Mouse (Mus musculus) limb, embryonic 13.5 days (tissue): ENCODE data around the gene Fbxl13. TPM values are rescaled to one million over a fixed set of nuclear protein-coding genes. Genes with fewer than 3 reads are reported as not detected.

Experiments
- ATAC-seq: fragments of 200-750 bp; cut with Nextera tagmentation; 2 replicates; pipeline ENCODE4 v1.8.0; 2017; ENCODE audit warnings: low read depth, moderate number of reproducible peaks, moderate TSS enrichment; ENCODE audit not compliant: low FRiP score
- H3K27ac ChIP-seq: fragments of 300-500 bp; sonication (generic); 2 replicates; pipeline ENCODE4 v1.5.1; 2015; ENCODE audit warnings: inconsistent platforms, mild to moderate bottlenecking, moderate library complexity
- H3K27me3 ChIP-seq: fragments of 300-500 bp; sonication (generic); 2 replicates; pipeline ENCODE4 v1.6.1; 2015; ENCODE audit warnings: mild to moderate bottlenecking, inconsistent platforms
- H3K36me3 ChIP-seq: fragments of 300-500 bp; sonication (generic); 2 replicates; pipeline ENCODE4 v1.6.1; 2015; ENCODE audit warnings: inconsistent platforms, mild to moderate bottlenecking, moderate library complexity
- H3K4me1 ChIP-seq: fragments of 300-500 bp; sonication (generic); 2 replicates; pipeline ENCODE4 v1.6.1; 2015; ENCODE audit warnings: inconsistent platforms
- H3K4me2 ChIP-seq: fragments of 300-500 bp; sonication (generic); replicated peaks from 2 replicates; pipeline ENCODE4 v1.6.1; 2015; ENCODE audit warnings: inconsistent platforms, mild to moderate bottlenecking, moderate library complexity
- H3K4me3 ChIP-seq: fragments of 300-500 bp; sonication (generic); 2 replicates; pipeline ENCODE4 v1.5.1; 2015; ENCODE audit warnings: moderate library complexity, mild to moderate bottlenecking, inconsistent platforms
- H3K9ac ChIP-seq: fragments of 300-500 bp; sonication (generic); 2 replicates; pipeline ENCODE4 v1.6.1; 2015; ENCODE audit warnings: mild to moderate bottlenecking, inconsistent platforms
- H3K9me3 ChIP-seq: fragments of 300-500 bp; sonication (generic); 2 replicates; pipeline ENCODE4 v1.6.1; 2016; ENCODE audit warnings: inconsistent platforms
- WGBS: fragments of 180-500 bp; shearing (Covaris S2); methylation state at CpG from one replicate; pipeline ENCODE4 v1.1.7; 2015; 5-methylcytosine and 5-hydroxymethylcytosine counted together
- polyA plus RNA-seq: library from polyadenylated mRNA; unstranded; fragments of >200 nt; fragmentation: Nextera tagmentation; extraction: Ambion mirVana; gene quantifications from 2 replicates; pipeline ENCODE4 v1.2.1, GENCODE M21; 2015

The Fbxl13 gene
- polyA plus RNA-seq, 1 experiment from 2014 or later, result 0.08 TPM

DNA sequence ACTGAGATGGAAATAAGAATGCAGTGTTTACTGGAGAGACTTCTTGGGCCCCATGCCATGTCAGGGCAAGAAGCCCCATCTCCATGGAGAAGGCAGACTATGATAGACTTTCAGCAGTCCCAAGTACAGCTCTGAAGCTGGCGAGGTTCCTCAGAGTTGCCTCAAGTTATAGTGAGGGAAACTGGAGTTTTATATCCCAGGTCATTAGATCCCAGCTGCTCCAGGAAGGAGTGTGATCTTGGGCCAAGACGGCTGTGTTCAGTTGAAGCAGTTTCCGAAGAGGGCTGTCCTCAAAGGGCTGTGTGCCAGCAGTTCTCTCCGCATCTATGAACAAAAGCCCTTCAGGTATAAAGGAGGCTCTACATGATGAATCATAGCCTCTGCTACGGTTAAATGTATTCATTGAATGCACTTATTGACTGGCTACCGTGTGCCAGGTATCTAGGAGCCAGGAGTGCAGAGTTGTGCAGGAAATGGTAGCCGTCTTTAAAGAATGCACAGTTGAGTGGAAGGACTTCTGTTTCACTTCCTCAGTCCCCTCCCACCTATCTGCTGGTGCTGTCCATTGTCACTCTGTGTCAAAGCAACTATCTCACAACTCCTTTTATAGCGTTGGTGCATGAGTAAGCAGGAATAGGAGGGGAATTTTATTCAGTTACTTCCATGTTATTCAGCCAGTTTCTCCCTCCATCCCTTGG is 204.5 kb downstream of the Fbxl13 start:
- H3K4me3 ChIP-seq, result no peak overlapping the region
- H3K4me1 ChIP-seq, result peaks cover 10% of the 10 kb centered on the region
- no peaks in the 10 kb centered on the region for H3K27me3 ChIP-seq
- ATAC-seq, result peak; percentile 73
- no peak overlapping the region for H3K4me2 ChIP-seq
- H3K36me3 ChIP-seq, result 0 out of 2 replicates have a peak, but pooled peaks cover 6% of the 10 kb centered on the region
- H3K9me3 ChIP-seq, result no peaks in the 10 kb centered on the region
- 49% methylated on average over 8 of the region's 8 CpGs for WGBS
- H3K27ac ChIP-seq, result 0 out of 2 replicates have a peak overlapping the region, but pooled peaks have one; percentile 33
- no peak overlapping the region for H3K9ac ChIP-seq

DNA sequence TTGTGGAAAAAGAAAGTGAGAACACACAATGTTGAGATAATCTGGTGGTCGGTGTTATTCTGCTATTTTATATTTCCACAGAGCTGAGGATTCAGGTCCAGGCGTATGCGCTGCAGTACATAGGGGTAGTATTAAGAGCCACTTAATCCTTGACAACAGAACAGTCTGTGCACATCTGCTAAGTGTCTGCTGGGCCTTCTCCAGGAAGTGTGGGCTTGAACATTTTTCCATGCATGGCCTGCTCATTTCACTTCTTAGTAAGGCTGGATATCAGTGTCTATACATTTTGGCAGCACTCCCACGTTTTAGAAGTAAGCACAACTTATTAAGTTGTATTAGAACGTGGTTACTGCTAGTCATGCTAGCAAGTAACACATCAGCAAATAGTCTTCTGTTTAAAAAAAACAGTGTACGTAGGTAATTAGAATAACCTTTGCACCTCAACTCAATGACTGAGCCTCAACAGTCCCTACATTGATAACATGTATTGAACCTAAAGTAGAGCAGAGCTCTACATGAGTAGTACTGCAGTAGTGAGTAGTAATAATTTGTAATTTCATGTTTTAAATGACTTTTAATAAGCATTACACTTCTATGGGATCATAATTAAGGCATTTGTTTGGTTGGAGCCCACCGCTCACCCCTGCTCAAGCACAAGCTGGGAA is 205.9 kb downstream of the Fbxl13 start:
- Histone ChIP-seq H3K4me2 (no peak overlapping the region), H3K27me3 (0 out of 2 replicates have a peak, but pooled peaks cover 3% of the 10 kb centered on the region), H3K27ac (no peak overlapping the region), H3K4me1 (peaks cover 19% of the 10 kb centered on the region), H3K9ac (no peak overlapping the region), H3K9me3 (no peaks in the 10 kb centered on the region), H3K36me3 (0 out of 2 replicates have a peak, but pooled peaks cover 6% of the 10 kb centered on the region), H3K4me3 (no peak overlapping the region)
- ATAC-seq, result no peak
- 82% methylated on average over 7 of the region's 7 CpGs for WGBS

DNA sequence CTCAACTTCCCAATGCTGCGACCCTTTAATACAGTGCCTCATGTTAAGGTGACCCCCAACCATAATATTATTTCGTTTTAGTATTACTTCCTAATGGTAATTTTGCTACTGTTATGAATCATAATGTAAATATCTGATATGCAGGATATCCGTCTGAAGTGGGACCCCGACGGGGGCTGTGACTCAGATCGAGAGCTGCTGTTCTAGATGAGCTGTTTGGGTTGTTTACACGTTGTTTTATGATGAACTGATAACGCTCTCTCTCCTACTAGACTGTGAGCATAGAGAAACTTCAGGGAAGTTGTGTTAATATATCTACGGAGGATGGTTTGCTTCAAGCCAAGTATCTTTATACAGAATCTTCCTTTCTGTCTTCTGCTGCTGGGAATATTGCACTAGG is 207.0 kb downstream of the Fbxl13 start:
- H3K9ac ChIP-seq, result no peak overlapping the region
- H3K36me3 ChIP-seq, result 0 out of 2 replicates have a peak, but pooled peaks cover 6% of the 10 kb centered on the region
- H3K4me1 ChIP-seq, result peaks cover 21% of the 10 kb centered on the region
- no peak for ATAC-seq
- no peaks in the 10 kb centered on the region for H3K9me3 ChIP-seq
- H3K27ac ChIP-seq, result no peak overlapping the region
- no peak overlapping the region for H3K4me2 ChIP-seq
- H3K4me3 ChIP-seq, result no peak overlapping the region
- 0 out of 2 replicates have a peak, but pooled peaks cover 3% of the 10 kb centered on the region for H3K27me3 ChIP-seq
- 93% methylated on average over 9 of the region's 9 CpGs for WGBS

DNA sequence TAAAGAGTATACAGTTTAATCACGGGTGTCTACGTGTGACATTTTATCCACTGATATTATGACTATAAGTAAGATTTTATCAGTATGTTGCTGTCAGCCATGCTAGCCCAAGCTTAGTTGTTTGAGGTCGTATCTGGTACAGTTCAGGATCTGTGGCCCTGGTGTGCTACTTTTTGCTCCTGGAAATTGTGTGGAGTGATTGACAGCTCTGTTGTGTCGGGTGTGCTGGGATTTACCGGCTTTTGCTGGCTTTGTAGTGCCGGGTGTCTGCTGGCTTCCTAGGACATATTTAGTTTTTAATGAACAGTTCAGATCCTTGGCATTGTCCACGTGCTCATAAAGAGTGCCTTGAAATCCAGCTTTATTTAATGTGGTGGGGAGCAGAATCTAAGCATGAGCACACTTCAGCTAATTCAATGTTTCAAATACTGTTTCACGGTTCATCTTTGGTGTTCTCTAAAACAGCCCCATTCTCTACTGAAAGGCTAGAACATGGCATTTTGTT is 208.9 kb downstream of the Fbxl13 start:
- Histone ChIP-seq H3K4me1 (peaks cover 21% of the 10 kb centered on the region), H3K4me2 (no peak overlapping the region), H3K9ac (no peak overlapping the region), H3K27ac (no peak overlapping the region), H3K4me3 (no peak overlapping the region), H3K27me3 (0 out of 2 replicates have a peak, but pooled peaks cover 3% of the 10 kb centered on the region), H3K36me3 (no peaks in the 10 kb centered on the region), H3K9me3 (no peaks in the 10 kb centered on the region)
- no peak for ATAC-seq
- WGBS, result 61% methylated on average over 8 of the region's 8 CpGs

DNA sequence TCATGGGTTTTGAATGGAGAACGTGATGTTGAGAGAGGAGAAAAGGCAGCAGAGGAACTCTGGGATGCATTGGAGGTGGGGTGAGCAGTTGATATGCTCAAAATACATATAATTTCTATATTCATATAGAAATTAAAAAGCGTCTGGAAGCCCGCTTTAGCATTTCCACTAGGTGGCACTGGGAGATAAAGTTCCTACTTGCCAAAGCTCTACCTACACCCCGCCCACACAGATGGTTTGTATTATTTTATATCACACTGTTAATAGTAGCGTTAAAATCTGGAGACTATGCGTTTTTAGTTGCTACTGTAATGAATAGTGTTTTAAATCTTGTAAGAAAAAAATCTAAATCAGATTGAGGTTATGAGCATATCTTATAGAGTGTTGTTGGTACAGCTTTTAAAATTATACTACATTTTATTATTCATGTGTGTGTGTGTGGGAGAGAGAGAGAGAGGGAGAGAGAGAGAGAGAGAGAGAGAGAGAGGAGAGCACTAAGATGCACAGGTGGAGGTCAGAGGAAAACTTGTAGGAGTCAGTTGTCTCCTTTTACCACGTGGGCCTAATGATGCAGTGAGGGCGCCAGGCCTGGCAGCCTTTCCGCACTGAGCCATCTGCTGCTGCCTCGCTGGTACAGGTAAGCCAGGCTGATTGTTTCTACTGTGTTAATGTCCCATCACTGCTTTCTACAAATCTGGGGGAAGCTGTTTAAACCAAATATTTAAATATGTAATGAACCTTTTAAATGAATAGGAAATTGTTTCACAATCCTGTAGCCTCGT is 211.1 kb downstream of the Fbxl13 start:
- peak; percentile 80 for ATAC-seq
- H3K27ac ChIP-seq, result no peak overlapping the region
- 45% methylated on average over 11 of the region's 11 CpGs for WGBS
- H3K4me3 ChIP-seq, result no peak overlapping the region
- peaks cover 11% of the 10 kb centered on the region for H3K4me1 ChIP-seq
- H3K36me3 ChIP-seq, result no peaks in the 10 kb centered on the region
- no peak overlapping the region for H3K4me2 ChIP-seq
- 0 out of 2 replicates have a peak, but pooled peaks cover 3% of the 10 kb centered on the region for H3K27me3 ChIP-seq
- H3K9ac ChIP-seq, result no peak overlapping the region
- no peaks in the 10 kb centered on the region for H3K9me3 ChIP-seq

Other genes starting within 250 kb of the Fbxl13 start
- gene Ccdc146, start 221.0 kb downstream of the Fbxl13 start, polyA plus RNA-seq, result 0.10 TPM in 1 of 2 replicates, not detected in the other
- gene Fam185a, start 220.7 kb downstream of the Fbxl13 start, polyA plus RNA-seq, result 5.0 and 5.1 TPM in 2 replicates
- 89.9 and 102 TPM in 2 replicates for gene Lrrc17, start 102.1 kb downstream of the Fbxl13 start, polyA plus RNA-seq
- gene Armc10, start 179 bp upstream of the Fbxl13 start, polyA plus RNA-seq, result 54.4 TPM in 2 replicates
- gene Napepld, start 55.8 kb upstream of the Fbxl13 start, polyA plus RNA-seq, result 2.1 and 2.5 TPM in 2 replicates
- 91.5 and 94.9 TPM in 2 replicates for gene Pmpcb, start 91.5 kb upstream of the Fbxl13 start, polyA plus RNA-seq
- gene Dnajc2, start 139.6 kb upstream of the Fbxl13 start, polyA plus RNA-seq, result 67.5 and 73.5 TPM in 2 replicates
- gene Psmc2, start 139.6 kb upstream of the Fbxl13 start, polyA plus RNA-seq, result 192 and 201 TPM in 2 replicates
- gene Slc26a5, start 220.0 kb upstream of the Fbxl13 start, polyA plus RNA-seq, result not detected in 2 replicates